In genomic region chr19:59629161-59629445, GRCm38 (mm10) we compare ENCODE assay signal across 19 mouse cellular contexts.
A peak's percentile ranks its signal among the peaks of the same experiment; 100 is the strongest.
DNase-seq lines count a peak whose midpoint lies in the region; ATAC-seq lines count a peak whose summit lies in the region.
"Had no signal": no experiment of that assay in that cellular context is flagged by ENCODE, and none has a peak within 500 bp of the region (broad histone marks: within the 10 kb centered on the region; RNA-seq: fewer than 3 reads in every experiment).

No protein-coding gene starts in this region.

- no peaks in the 10 kb centered on the region for H3K36me3 ChIP-seq in hindbrain, embryonic 14.5 days (replicated peaks; ENCODE audit: control insufficient read depth, insufficient read depth)
- no peaks in the 10 kb centered on the region for H3K36me3 ChIP-seq in hindbrain, embryonic 11.5 days (ENCODE audit: control insufficient read depth, insufficient read depth, low read length)
- H3K36me3 ChIP-seq in midbrain, embryonic 13.5 days, result no peaks in the 10 kb centered on the region
- H3K36me3 ChIP-seq in midbrain, embryonic 11.5 days (ENCODE audit: control insufficient read depth, insufficient read depth, low read length), result no peaks in the 10 kb centered on the region
- H3K36me3 ChIP-seq in limb, embryonic 10.5 days, result no peaks in the 10 kb centered on the region
- H3K36me3 ChIP-seq: embryonic facial prominence, embryonic 12.5 days; heart, embryonic 15.5 days; limb, embryonic 15.5 days had no signal

- 0 out of 2 replicates have a peak overlapping the region, but pooled peaks have one; percentile 9 for H3K27ac ChIP-seq in hindbrain, embryonic 14.5 days
- H3K27ac ChIP-seq in hindbrain, embryonic 11.5 days (ENCODE audit: low read depth, low read length), result no peak overlapping the region
- peak overlapping the region; percentile 61; the same call in 1 of the 2 replicates for H3K27ac ChIP-seq in midbrain, embryonic 13.5 days
- no peak overlapping the region for H3K27ac ChIP-seq in midbrain, embryonic 11.5 days (ENCODE audit: low read depth, low read length)
- no peak overlapping the region for H3K27ac ChIP-seq in limb, embryonic 10.5 days
- H3K27ac ChIP-seq: embryonic facial prominence, embryonic 12.5 days; heart, adult 2 months; heart, embryonic 15.5 days; limb, embryonic 15.5 days had no signal

- WGBS in hindbrain, embryonic 14.5 days, result 74% methylated on average over 2 of the region's 2 CpGs
- WGBS in hindbrain, embryonic 11.5 days, result 96% methylated on average over 2 of the region's 2 CpGs
- WGBS in midbrain, embryonic 13.5 days, result 74% methylated on average over 2 of the region's 2 CpGs
- WGBS in midbrain, embryonic 11.5 days, result 90% methylated on average over 2 of the region's 2 CpGs
- WGBS in limb, embryonic 10.5 days, result 93% methylated on average over 2 of the region's 2 CpGs

- H3K4me3 ChIP-seq in hindbrain, embryonic 14.5 days (replicated peaks; ENCODE audit: low read length), result no peak overlapping the region
- no peak overlapping the region for H3K4me3 ChIP-seq in hindbrain, embryonic 11.5 days (ENCODE audit: low read depth, low read length)
- H3K4me3 ChIP-seq in midbrain, embryonic 13.5 days (replicated peaks), result no peak overlapping the region
- no peak overlapping the region for H3K4me3 ChIP-seq in midbrain, embryonic 11.5 days (ENCODE audit: low read depth, low read length)
- H3K4me3 ChIP-seq in limb, embryonic 10.5 days, result no peak overlapping the region
- H3K4me3 ChIP-seq: embryonic facial prominence, embryonic 12.5 days; heart, adult 2 months; heart, embryonic 15.5 days; limb, embryonic 15.5 days had no signal

- no peaks in the 10 kb centered on the region for H3K27me3 ChIP-seq in hindbrain, embryonic 14.5 days (ENCODE audit: control insufficient read depth, insufficient read depth, low read length)
- no peaks in the 10 kb centered on the region for H3K27me3 ChIP-seq in hindbrain, embryonic 11.5 days (ENCODE audit: control insufficient read depth, insufficient read depth, low read length)
- 0 out of 2 replicates have a peak, but pooled peaks cover 3% of the 10 kb centered on the region for H3K27me3 ChIP-seq in midbrain, embryonic 13.5 days
- no peaks in the 10 kb centered on the region for H3K27me3 ChIP-seq in midbrain, embryonic 11.5 days (ENCODE audit: control insufficient read depth, insufficient read depth, low read length)
- H3K27me3 ChIP-seq in limb, embryonic 10.5 days (ENCODE audit: low read depth, poor library complexity, severe bottlenecking), result peaks cover 42% of the 10 kb centered on the region
- H3K27me3 ChIP-seq: CH12.LX; heart, embryonic 15.5 days; limb, embryonic 15.5 days had no signal

- H3K4me1 ChIP-seq in hindbrain, embryonic 14.5 days (replicated peaks; ENCODE audit: control insufficient read depth, insufficient read depth, low read length), result peaks cover 17% of the 10 kb centered on the region; the same call in 1 of the 2 replicates
- no peaks in the 10 kb centered on the region for H3K4me1 ChIP-seq in hindbrain, embryonic 11.5 days (replicated peaks; ENCODE audit: control insufficient read depth, insufficient read depth, low read length)
- H3K4me1 ChIP-seq in midbrain, embryonic 13.5 days (replicated peaks), result peaks cover 22% of the 10 kb centered on the region
- H3K4me1 ChIP-seq in midbrain, embryonic 11.5 days (ENCODE audit: control insufficient read depth, insufficient read depth, low read length), result no peaks in the 10 kb centered on the region
- peaks cover 25% of the 10 kb centered on the region for H3K4me1 ChIP-seq in limb, embryonic 10.5 days
- H3K4me1 ChIP-seq: embryonic facial prominence, embryonic 12.5 days; heart, embryonic 15.5 days; limb, embryonic 15.5 days had no signal

- no peak overlapping the region for H3K9ac ChIP-seq in hindbrain, embryonic 14.5 days
- H3K9ac ChIP-seq in hindbrain, embryonic 11.5 days (ENCODE audit: low read depth, low read length), result no peak overlapping the region
- H3K9ac ChIP-seq in midbrain, embryonic 13.5 days (replicated peaks), result no peak overlapping the region
- H3K9ac ChIP-seq in midbrain, embryonic 11.5 days (ENCODE audit: low read length), result no peak overlapping the region
- H3K9ac ChIP-seq: embryonic facial prominence, embryonic 12.5 days; heart, embryonic 15.5 days; limb, embryonic 15.5 days; liver, postnatal 0 days had no signal

- H3K9me3 ChIP-seq in hindbrain, embryonic 14.5 days (ENCODE audit: control insufficient read depth, low read length), result no peaks in the 10 kb centered on the region
- no peaks in the 10 kb centered on the region for H3K9me3 ChIP-seq in hindbrain, embryonic 11.5 days (ENCODE audit: control insufficient read depth, low read length)
- H3K9me3 ChIP-seq in midbrain, embryonic 13.5 days, result no peaks in the 10 kb centered on the region
- H3K9me3 ChIP-seq in midbrain, embryonic 11.5 days (ENCODE audit: control insufficient read depth, low read length), result no peaks in the 10 kb centered on the region
- no peaks in the 10 kb centered on the region for H3K9me3 ChIP-seq in limb, embryonic 10.5 days (replicated peaks)
- H3K9me3 ChIP-seq: embryonic facial prominence, embryonic 12.5 days; heart, embryonic 15.5 days; limb, embryonic 15.5 days had no signal

- no peak for ATAC-seq in hindbrain, embryonic 14.5 days (ENCODE audit: low FRiP score)
- ATAC-seq in hindbrain, embryonic 11.5 days (ENCODE audit: low FRiP score), result no peak
- ATAC-seq in midbrain, embryonic 13.5 days, result peak; percentile 47
- no peak for ATAC-seq in midbrain, embryonic 11.5 days (ENCODE audit: low FRiP score)
- ATAC-seq: liver, postnatal 0 days had no signal

- H3K4me2 ChIP-seq in hindbrain, embryonic 14.5 days (replicated peaks), result no peak overlapping the region
- no peak overlapping the region for H3K4me2 ChIP-seq in hindbrain, embryonic 11.5 days (replicated peaks; ENCODE audit: low read depth, low read length)
- no peak overlapping the region; the same call in 1 of the 2 replicates for H3K4me2 ChIP-seq in midbrain, embryonic 13.5 days (replicated peaks)
- H3K4me2 ChIP-seq in midbrain, embryonic 11.5 days, result no peak overlapping the region
- H3K4me2 ChIP-seq: embryonic facial prominence, embryonic 12.5 days; heart, embryonic 15.5 days; limb, embryonic 15.5 days had no signal

- peak; percentile 5 to 12 for DNase-seq in adrenal gland, postnatal 36 days
- DNase-seq in adrenal gland, postnatal 14 days, result no peak
- no peak for DNase-seq in hindbrain, embryonic 14.5 days (ENCODE audit: low spot score)
- no peak for DNase-seq in hindbrain, embryonic 11.5 days (ENCODE audit: low spot score)
- DNase-seq in midbrain, embryonic 11.5 days (ENCODE audit: low spot score, missing footprints), result no peak
- DNase-seq in thymus, postnatal 10 days (ENCODE audit: low spot score in 2 of 2), result no peak
- no peak for DNase-seq in limb, embryonic 10.5 days (ENCODE audit: low spot score)
- DNase-seq: cerebellum, adult 18-20 months; gastrocnemius, postnatal 10 days; heart, adult 2 months; liver, postnatal 0 days; lung, postnatal 14 days; right cerebral cortex, postnatal 25 days; thymus, postnatal 25 days had no signal

Comparison
In these comparisons a context has a peak if more than half of its experiments do, and no peak if none do; other contexts are left out.
1. DNase-seq: peak in adrenal gland, postnatal 36 days (2 of 2); none in adrenal gland, postnatal 14 days (single experiment), hindbrain, embryonic 14.5 days (single experiment), hindbrain, embryonic 11.5 days (single experiment), midbrain, embryonic 11.5 days (single experiment), thymus, postnatal 10 days (0 of 2) and limb, embryonic 10.5 days (single experiment).
2. H3K27ac ChIP-seq: peak in hindbrain, embryonic 14.5 days (single experiment) and midbrain, embryonic 13.5 days (single experiment); none in hindbrain, embryonic 11.5 days (single experiment), midbrain, embryonic 11.5 days (single experiment) and limb, embryonic 10.5 days (single experiment).